Mouse (Mus musculus) layer of hippocampus, adult 9-10 months (tissue): ENCODE data around the gene Rbm6.

Experiments used
- DNase-seq: peaks from one replicate; pipeline ENCODE4 v3.0.0; 2022; ENCODE audit warnings: low spot score

Rbm6 gene

DNA sequence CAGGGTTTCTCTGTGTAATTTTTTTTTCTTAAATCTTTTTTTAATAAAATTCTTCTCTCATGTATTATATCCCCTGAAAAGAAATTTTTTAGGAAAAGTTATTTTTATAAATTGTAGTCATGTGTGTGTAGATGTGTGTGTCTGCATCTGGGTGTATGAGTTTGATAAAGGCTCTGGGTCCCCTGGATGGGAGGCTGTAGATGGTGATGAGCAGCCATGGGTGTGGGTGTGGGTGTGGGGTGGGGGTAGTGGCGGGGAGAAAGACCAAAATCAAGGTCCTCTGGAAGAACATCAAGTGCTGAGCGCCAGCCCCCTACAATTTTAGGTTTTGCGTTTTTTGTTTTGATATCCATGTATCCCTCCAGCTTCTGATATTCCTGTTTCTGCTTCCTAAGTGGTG, 125.0 kb downstream of the Rbm6 start:
- no peak for DNase-seq

- DNase-seq = no peak
These were observed 125.7 kb downstream of the Rbm6 start for GRCm38 (mm10) chr9:107747310-107747709.

DNA sequence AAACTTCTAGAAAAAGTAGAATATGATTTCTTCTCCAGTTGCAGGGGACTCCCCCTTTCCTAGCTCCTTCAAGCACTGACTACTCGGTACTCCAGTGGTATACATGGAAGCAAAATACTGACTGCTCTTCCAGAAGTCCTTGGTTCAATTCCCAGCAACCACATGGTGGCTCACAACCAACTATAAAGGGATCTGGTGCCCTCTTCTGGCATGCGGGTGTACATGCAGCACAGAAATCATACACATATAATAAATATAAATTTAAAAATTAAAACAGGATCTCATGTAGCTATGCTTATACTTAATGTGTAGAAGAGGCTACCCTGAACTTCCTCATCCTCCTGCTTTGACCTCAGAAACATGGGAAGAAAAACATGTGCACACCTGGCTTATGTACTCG, 126.4 kb downstream of the Rbm6 start:
- no peak for DNase-seq

- no peak for DNase-seq
These were observed 129.0 kb downstream of the Rbm6 start for GRCm38 (mm10) chr9:107744061-107744460.

- DNase-seq = no peak
These were observed 134.2 kb downstream of the Rbm6 start for GRCm38 (mm10) chr9:107738841-107739202.

DNA sequence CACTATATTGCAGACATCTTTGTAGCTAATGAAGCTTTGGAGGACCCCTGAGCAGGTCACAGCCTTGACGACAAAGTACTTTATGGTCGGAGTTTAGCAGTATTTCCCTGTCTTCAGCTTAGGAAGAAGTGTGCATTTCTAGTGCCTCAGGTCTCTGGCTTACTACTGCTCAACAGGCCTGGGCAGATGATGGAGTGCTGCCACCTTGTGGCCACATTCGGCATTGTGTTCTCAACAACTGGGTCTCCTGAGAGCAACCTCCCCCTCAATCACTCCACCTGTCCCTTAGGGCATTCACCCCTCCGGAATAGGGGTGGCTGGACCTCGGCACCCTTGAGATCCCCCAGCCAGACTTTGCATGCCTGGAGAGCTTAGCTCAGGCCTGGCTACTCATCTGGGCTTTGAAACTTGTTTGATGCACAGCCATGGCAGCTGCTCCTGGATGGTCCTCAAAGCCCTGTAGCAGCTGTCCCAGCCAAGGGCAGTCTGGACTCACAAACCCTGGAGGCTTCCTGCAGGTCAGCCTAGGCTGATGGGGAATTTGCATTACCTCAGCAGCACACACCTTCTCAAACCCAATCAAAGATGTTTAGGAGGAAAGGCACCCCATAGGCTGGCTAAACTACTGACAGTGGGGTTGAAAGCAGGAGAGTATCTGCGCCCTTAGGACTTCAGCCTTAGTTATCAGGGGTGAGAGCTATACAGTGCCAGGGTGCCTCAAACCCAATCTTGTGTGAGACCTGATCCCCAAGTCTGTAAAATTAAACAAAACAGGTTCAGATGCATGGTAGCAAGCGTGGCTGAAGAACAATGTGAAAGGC, 134.8 kb downstream of the Rbm6 start:
- DNase-seq = peak; percentile 82

GRCm38 (mm10) chr9:107736185-107736485, 136.9 kb downstream of the Rbm6 start:
- no peak for DNase-seq

DNA sequence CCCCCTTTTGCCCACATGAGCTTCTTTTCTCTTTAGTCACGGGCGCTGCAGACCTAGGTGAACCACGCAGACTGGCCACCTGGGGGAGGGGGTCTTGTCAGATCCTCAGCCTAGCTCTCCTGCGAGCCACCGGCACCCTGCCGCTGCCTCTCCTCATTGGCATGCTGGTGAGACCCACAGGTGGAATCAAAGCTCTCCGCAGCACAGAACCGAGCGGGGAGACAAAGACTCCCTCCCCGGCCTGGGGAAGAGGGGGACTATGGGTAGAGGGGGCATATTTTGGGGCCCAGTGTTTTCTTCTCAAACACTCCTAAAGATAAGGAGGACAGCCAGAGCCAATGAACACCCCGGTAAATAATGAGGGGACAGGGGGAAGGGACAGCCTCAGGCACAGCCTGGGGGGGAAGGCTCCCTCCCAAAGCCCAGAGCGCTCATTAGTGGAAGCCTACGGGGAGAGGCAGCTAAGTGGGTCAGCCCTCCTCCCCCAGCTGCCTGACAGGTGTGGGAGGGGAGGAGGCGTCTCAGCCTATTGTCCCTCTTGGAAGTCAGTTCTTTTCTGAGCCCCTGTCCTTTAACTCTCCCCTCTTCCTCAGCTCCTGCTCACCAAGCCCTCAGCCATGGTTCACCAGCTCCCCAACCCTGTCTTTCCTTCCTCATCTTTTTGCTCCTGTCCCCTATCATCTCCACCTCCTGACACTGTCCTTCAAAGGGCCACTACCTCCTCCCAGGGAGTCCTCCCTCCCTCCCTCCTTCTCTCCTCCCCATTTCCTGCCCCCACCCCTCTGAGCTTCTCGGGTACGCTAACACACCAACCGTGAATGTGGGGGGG, 137.5 kb downstream of the Rbm6 start:
- DNase-seq = no peak

DNA sequence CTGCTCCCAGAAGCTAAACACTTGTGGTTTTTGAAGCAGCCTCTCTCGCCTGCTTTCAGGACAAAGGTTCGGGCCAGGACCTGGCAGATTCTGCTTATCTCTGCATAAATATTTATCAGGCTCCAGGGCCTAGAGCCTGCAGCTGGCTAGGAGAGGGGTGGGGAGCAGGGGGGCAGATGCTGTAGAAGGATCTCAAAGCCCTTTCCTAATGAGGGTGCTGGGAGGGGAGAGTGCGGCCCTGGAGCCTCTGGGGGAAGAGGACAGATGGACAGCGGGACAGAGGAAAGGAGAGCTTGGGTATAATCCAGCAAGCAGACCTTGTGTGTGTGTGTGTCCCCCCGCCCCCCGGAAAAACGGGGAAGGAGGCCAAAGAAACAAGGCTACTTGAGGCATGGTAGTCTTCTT, 138.5 kb downstream of the Rbm6 start:
- DNase-seq = no peak

DNA sequence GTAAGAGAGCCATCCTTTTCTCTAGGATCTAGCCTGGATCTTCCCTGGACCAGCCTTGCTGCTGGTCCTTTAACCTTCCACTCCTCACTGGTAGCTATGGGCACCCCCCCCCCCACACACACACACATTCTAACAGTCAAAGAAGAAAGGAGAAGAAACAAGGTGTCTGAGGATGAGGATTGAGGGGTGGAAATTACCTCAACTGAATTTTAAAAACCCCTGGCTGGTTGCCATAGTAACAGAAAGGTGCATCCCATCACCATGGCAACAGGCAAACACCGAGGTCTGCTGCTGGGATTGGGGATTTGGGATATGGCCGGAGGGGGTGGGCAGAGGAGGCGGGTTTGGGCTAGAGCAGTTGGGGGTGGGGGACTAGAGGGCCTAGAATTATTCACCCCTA, 143.3 kb downstream of the Rbm6 start:
- no peak for DNase-seq

GRCm38 (mm10) chr9:107728919-107729670, 143.9 kb downstream of the Rbm6 start:
- no peak for DNase-seq

DNA sequence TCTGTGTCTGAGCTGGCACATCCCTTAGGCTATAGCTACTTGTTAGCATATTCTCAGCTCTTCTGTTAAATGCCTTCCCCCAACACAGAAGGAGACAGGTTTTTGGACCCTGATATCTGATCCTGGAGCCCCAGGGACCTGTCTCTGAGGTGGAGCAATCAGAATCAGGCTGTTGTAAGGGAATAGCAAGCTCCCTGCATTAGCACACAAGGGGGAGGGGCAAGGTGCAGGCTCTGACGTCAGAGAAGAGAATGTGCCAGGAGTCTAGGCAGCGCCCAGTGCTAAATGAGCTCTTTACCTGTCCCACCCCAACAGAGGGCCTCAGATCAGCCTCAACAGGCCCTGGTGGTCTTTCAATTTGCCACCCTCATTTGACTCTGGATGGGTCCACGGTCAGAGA, 146.0 kb downstream of the Rbm6 start:
- DNase-seq = no peak

DNA sequence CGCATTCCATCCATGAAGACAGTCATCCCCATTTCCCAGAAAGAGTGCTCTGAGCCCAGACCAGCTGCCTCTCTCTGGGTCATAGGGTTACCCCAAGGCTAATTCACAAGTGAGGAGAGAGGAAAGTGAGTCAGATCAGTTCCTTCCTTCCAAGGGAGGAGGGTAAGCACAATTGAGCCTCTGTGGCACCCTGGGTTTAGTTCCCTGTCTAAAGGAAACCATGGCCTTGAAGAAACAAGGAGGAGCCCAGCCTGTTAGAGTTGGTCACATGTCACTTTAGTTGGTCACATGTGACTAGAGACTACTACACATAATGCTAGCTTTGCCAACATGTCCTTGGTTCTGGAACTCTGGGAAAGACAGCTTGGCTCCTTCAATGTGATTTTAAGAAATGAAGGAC, 148.2 kb downstream of the Rbm6 start:
- DNase-seq = no peak

DNA sequence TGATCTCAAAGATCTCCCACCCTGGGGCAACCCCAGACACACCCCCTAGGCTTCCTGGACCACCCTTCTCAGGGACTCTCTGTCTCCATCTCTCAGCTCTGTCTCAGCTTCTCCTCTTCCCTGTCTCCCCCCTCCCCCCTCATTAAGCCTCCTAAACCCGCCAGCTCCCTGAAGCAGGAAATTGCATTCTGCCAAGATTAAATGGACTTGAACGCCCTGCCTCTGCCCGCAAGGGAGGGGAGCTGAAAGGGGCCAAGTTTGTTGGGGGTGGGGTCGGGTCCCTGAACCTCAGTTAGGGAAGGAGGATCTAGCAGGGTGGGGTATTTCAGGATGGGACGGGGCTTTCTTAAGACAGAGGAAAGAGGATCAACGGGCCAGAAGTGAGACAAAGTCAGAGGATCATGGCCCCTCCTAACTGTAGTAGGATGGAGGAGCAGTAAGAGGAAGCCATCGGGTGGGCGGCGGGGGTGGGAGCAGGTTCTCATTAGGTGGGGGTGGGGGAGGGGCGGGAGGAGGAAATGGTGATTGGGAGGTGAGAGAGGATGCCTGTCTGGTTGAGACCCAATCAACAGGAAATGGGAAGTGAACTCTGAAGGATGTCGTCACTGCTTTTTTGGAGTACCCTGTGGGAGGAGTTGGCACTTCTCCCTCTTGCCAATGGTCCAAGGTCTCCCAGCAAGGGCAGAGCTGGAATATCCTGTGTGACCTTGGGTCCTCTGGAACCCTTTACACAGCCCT, 149.1 kb downstream of the Rbm6 start:
- no peak for DNase-seq
